Mouse (Mus musculus) yolk sac, embryonic 10.5 days (tissue): ENCODE data around the gene Hist2h3b.
A peak's percentile ranks its signal among the peaks of the same experiment; 100 is the strongest.

ENCODE experiments used
- DNase-seq: peaks from one replicate; pipeline ENCODE4 v3.0.0-alpha.2; 2017; ENCODE audit warnings: low spot score

Hist2h3b gene

GRCm38 (mm10) chr3:96268051-96268775 is at the start of gene Hist2h3b:
Gene Hist2h3b, plus strand, starts transcription at chr3:96268654.
- peak; percentile 90 for DNase-seq

- peak; percentile 71 for DNase-seq
Measured at GRCm38 (mm10) chr3:96219191-96219641, 49.2 kb upstream of the Hist2h3b start.

- peak; percentile 87 for DNase-seq
Measured at GRCm38 (mm10) chr3:96219661-96220130, 48.8 kb upstream of the Hist2h3b start, which contains the start of the genes Bola1 and Hist2h2ab. Gene Bola1, minus strand, starts transcription at chr3:96219709. Gene Hist2h2ab, plus strand, starts transcription at chr3:96219865.

GRCm38 (mm10) chr3:96220131-96220764 is 48.2 kb upstream of the Hist2h3b start:
- DNase-seq: peak; percentile 60

- DNase-seq: peak; percentile 96
Measured at GRCm38 (mm10) chr3:96220765-96221639, 47.5 kb upstream of the Hist2h3b start, which contains the start of the genes Hist2h2ac and Hist2h2be. Gene Hist2h2ac, minus strand, starts transcription at chr3:96220880. Gene Hist2h2be, plus strand, starts transcription at chr3:96221119.

- DNase-seq: peak; percentile 13
Measured at GRCm38 (mm10) chr3:96221640-96222038, 46.8 kb upstream of the Hist2h3b start.

- DNase-seq: no peak
Measured at GRCm38 (mm10) chr3:96222774-96223173, 45.7 kb upstream of the Hist2h3b start.

GRCm38 (mm10) chr3:96225421-96225820 is 43.0 kb upstream of the Hist2h3b start:
- no peak for DNase-seq

GRCm38 (mm10) chr3:96226695-96227648 is 41.5 kb upstream of the Hist2h3b start:
- DNase-seq: no peak

- no peak for DNase-seq
Measured at GRCm38 (mm10) chr3:96228828-96229227, 39.6 kb upstream of the Hist2h3b start.

GRCm38 (mm10) chr3:96230404-96230803 is 38.0 kb upstream of the Hist2h3b start:
- DNase-seq: no peak

GRCm38 (mm10) chr3:96230910-96231757 is 37.3 kb upstream of the Hist2h3b start:
- DNase-seq: no peak

- DNase-seq: no peak
Measured at GRCm38 (mm10) chr3:96231758-96232120, 36.7 kb upstream of the Hist2h3b start.

GRCm38 (mm10) chr3:96234914-96235313 is 33.5 kb upstream of the Hist2h3b start:
- no peak for DNase-seq

GRCm38 (mm10) chr3:96235836-96236235 is 32.6 kb upstream of the Hist2h3b start:
- DNase-seq: peak; percentile 4

- no peak for DNase-seq
Measured at GRCm38 (mm10) chr3:96236834-96237334, 31.6 kb upstream of the Hist2h3b start.

GRCm38 (mm10) chr3:96237335-96237903 is 31.0 kb upstream of the Hist2h3b start:
- peak; percentile 65 for DNase-seq

GRCm38 (mm10) chr3:96237904-96238511 is 30.4 kb upstream of the Hist2h3b start:
- DNase-seq: no peak
